8 mouse cellular contexts compared by ENCODE assay signal in the genomic region with DNA sequence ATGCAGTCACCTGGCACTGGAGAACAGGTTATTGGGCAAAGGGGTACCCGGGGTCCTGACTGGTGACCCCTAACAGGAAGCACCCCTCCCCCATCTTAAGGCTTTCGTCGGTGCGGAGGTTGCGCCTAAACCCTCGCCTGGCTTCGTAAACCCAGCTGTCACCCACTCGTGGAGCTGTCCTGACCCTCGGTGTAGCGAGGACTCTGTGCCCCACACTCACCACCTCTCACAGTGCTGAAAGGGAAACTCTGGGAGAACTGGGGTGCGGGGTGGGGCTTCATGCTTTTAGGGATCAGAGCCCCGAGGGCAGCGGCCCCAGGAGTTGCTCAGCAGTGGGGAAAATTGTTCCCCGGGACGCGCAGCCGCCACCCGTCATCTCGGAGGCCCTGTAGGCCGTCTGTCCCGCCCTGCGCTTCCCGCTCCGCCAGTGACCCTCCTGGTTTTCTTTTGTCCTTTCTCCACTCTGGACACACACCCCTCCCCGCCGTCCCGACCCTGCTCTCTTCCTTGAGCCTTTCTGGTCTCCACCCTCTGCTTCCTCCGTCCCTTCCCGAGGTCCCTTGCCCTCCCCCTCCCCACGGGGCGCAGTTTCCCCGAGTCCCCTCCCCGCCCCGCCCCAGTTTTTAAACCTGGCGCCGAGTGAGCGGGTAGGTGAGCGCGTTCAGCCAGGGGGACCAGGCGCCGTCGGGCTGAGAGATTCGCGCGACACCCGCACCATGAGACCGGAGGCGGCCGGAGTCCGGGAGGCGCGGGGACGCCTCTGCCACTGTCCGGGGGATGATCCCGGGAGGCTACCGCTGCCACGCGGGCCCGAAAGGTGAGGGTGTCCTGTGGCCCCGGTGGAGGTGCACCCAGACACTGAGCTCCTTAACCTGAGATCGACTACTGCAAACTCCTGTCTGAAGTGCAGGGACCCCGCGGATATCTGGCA. TPM values are rescaled to one million over a fixed set of nuclear protein-coding genes. Genes with fewer than 3 reads are reported as not detected.
DNase-seq lines count a peak whose midpoint lies in the region; ATAC-seq lines count a peak whose summit lies in the region.

Gene Ripply3 (plus strand): TSS at position 640 of the 931 bp plus-strand sequence.

- H3K4me2 ChIP-seq in stomach, embryonic 14.5 days (replicated peaks; ENCODE audit: low read depth, low read length), result peak within 1 kb of the TSS; percentile 77

- intact Hi-C loops in heart, postnatal 10 days (cut with DNase I), result no loop called here

- H3K27ac ChIP-seq in macrophage, result no peak within 1 kb of the TSS
- no peak within 1 kb of the TSS for H3K27ac ChIP-seq in stomach, embryonic 14.5 days (ENCODE audit: low read length)

- H3K4me1 ChIP-seq in erythroblast, embryonic 14.5 days (ENCODE audit: control insufficient read depth), result peaks cover 37% of the 10 kb centered on the region
- H3K4me1 ChIP-seq in stomach, embryonic 14.5 days (ENCODE audit: control insufficient read depth, insufficient read depth, low read length), result no peaks in the 10 kb centered on the region; the same call in 1 of the 2 replicates

- WGBS in macrophage (ENCODE audit: missing documents), result 3% methylated on average over 63 of the region's 63 CpGs
- WGBS in stomach, embryonic 14.5 days, result 1% methylated on average over 62 of the region's 63 CpGs

- peak within 1 kb of the TSS; percentile 65 for H3K4me3 ChIP-seq in erythroblast, embryonic 14.5 days (replicated peaks)
- H3K4me3 ChIP-seq in macrophage (ENCODE audit: inconsistent target), result peak within 1 kb of the TSS; percentile 22
- peak within 1 kb of the TSS; percentile 45 for H3K4me3 ChIP-seq in stomach, embryonic 14.5 days (ENCODE audit: low read depth, low read length)

- H3K9me3 ChIP-seq in erythroblast, embryonic 14.5 days (ENCODE audit: control insufficient read depth, low read length), result no peaks in the 10 kb centered on the region
- H3K9me3 ChIP-seq in stomach, embryonic 14.5 days (ENCODE audit: control insufficient read depth, low read depth, low read length), result no peaks in the 10 kb centered on the region

- H3K36me3 ChIP-seq in erythroblast, embryonic 14.5 days (ENCODE audit: control insufficient read depth), result no peaks in the 10 kb centered on the region
- H3K36me3 ChIP-seq in macrophage (ENCODE audit: inconsistent target), result no peaks in the 10 kb centered on the region
- no peaks in the 10 kb centered on the region for H3K36me3 ChIP-seq in stomach, embryonic 14.5 days (ENCODE audit: control insufficient read depth, insufficient read depth, low read length)

- peak; percentile 24 to 57 for DNase-seq in urinary bladder, adult 18-20 months (ENCODE audit: low spot score in 2 of 2)
- DNase-seq in urinary bladder, postnatal 10 days (ENCODE audit: low spot score), result no peak
- DNase-seq in heart, postnatal 10 days, result peak; percentile 68 to 73
- DNase-seq in kidney, postnatal 14 days, result peak; percentile 82
- DNase-seq in frontal cortex, postnatal 10 days (ENCODE audit: low spot score in 2 of 2), result no peak

- peaks cover 25% of the 10 kb centered on the region for H3K27me3 ChIP-seq in erythroblast, embryonic 14.5 days (ENCODE audit: control insufficient read depth)
- H3K27me3 ChIP-seq in stomach, embryonic 14.5 days (ENCODE audit: control insufficient read depth, insufficient read depth, low read length), result no peaks in the 10 kb centered on the region

- H3K9ac ChIP-seq in stomach, embryonic 14.5 days (replicated peaks; ENCODE audit: low read depth, low read length), result peak within 1 kb of the TSS; percentile 22; the same call in 1 of the 2 replicates

- peak; percentile 73 for ATAC-seq in stomach, embryonic 14.5 days (ENCODE audit: insufficient number of reproducible peaks, insufficient read depth, low FRiP score, low read depth)

- H3K79me2 ChIP-seq in macrophage (ENCODE audit: inconsistent target), result no peaks in the 10 kb centered on the region

RNA-seq across cellular contexts. Expression of gene Ripply3, which starts in this region (rescaled TPM):
- not detected in 2 replicates for polyA plus RNA-seq in erythroblast, embryonic 14.5 days (2012)
- total RNA-seq in heart, postnatal 10 days (2021), result 1 to 10 TPM; 4.7 to 5.1 TPM
- total RNA-seq in macrophage (2018; cell fraction: chromatin; rRNA removed), result not detected
- total RNA-seq in macrophage (2018; cell fraction: cytosol; rRNA removed), result under 1 TPM in 1 of 26 experiments, not detected in 25; 0.05 TPM
- total RNA-seq in macrophage (2018; cell fraction: nucleus; rRNA removed), result not detected
- polyA plus RNA-seq in macrophage (2018), result not detected in 3 replicates
- 5.9 and 7.3 TPM in 2 replicates for polyA plus RNA-seq in stomach, embryonic 14.5 days (2014; fragmentation: Nextera tagmentation; extraction: Ambion mirVana)

Comparison
In these comparisons a context has a peak if more than half of its experiments do, and no peak if none do; other contexts are left out.
1. DNase-seq: peak in urinary bladder, adult 18-20 months (2 of 2), heart, postnatal 10 days (2 of 2) and kidney, postnatal 14 days (single experiment); none in urinary bladder, postnatal 10 days (single experiment) and frontal cortex, postnatal 10 days (0 of 2).
2. Peak in every context shown above with its lines, with median percentiles within 50 percentile points of each other: H3K4me3 ChIP-seq.